Mouse (Mus musculus) heart, embryonic 14.5 days (tissue): ENCODE data around the gene Myo15. TPM values are rescaled to one million over a fixed set of nuclear protein-coding genes. Genes with fewer than 3 reads are reported as not detected.
"Not testable (repeated sequence)": the region's sequence is repeated elsewhere in the genome, so short reads cannot be mapped to it uniquely, and the experiment has no call there.

Experiments
- ATAC-seq: fragments of 200-750 bp; cut with Nextera tagmentation; 2 replicates; pipeline ENCODE4 v1.8.0; 2017; ENCODE audit warnings: low read depth, moderate TSS enrichment; ENCODE audit not compliant: insufficient number of reproducible peaks, insufficient read depth, low FRiP score
- H3K27ac ChIP-seq, 2 experiments: fragments of 200-500 bp in 1 of 2; fragments of 300-500 bp in 1 of 2; sonication (generic) in 1 of 2; replicated peaks in 1 of 2; 2 replicates each; pipeline ENCODE4 v1.5.1; 2012 to 2014; ENCODE audit warnings: low read depth in 2 of 2, low read length in 2 of 2, control low read depth in 1 of 2, mild to moderate bottlenecking in 1 of 2, mixed read lengths in 1 of 2; ENCODE audit not compliant: control insufficient read depth in 1 of 2, insufficient read depth in 1 of 2
- H3K27me3 ChIP-seq: fragments of 300-500 bp; sonication (generic); 2 replicates; pipeline ENCODE4 v1.6.1; 2014; ENCODE audit warnings: mild to moderate bottlenecking, low read length, control low read depth; ENCODE audit not compliant: control insufficient read depth, insufficient read depth
- H3K36me3 ChIP-seq: fragments of 300-500 bp; sonication (generic); 2 replicates; pipeline ENCODE4 v1.6.1; 2014; ENCODE audit warnings: mild to moderate bottlenecking, control low read depth, low read length, mixed read lengths; ENCODE audit not compliant: control insufficient read depth, insufficient read depth
- H3K4me1 ChIP-seq, 2 experiments: fragments of 200-500 bp in 1 of 2; fragments of 300-500 bp in 1 of 2; sonication (generic) in 1 of 2; 2 replicates each; pipeline ENCODE4 v1.6.1; 2012 to 2014; ENCODE audit warnings: low read length in 2 of 2, control low read depth in 1 of 2, mixed read lengths in 1 of 2; ENCODE audit not compliant: control insufficient read depth in 2 of 2, insufficient read depth in 2 of 2
- H3K4me2 ChIP-seq: fragments of 300-500 bp; sonication (generic); 2 replicates; pipeline ENCODE4 v1.6.1; 2014; ENCODE audit warnings: mild to moderate bottlenecking, low read length
- H3K4me3 ChIP-seq, 2 experiments: fragments of 200-500 bp in 1 of 2; fragments of 300-500 bp in 1 of 2; sonication (generic) in 1 of 2; 2 replicates each; pipeline ENCODE4 v1.5.1; 2012 to 2014; ENCODE audit warnings: low read length in 2 of 2, mild to moderate bottlenecking in 2 of 2, control low read depth in 1 of 2, low read depth in 1 of 2, moderate library complexity in 1 of 2; ENCODE audit not compliant: control insufficient read depth in 1 of 2, insufficient read depth in 1 of 2
- H3K9ac ChIP-seq: fragments of 300-500 bp; sonication (generic); 2 replicates; pipeline ENCODE4 v1.6.1; 2014; ENCODE audit warnings: mild to moderate bottlenecking, low read length
- H3K9me3 ChIP-seq: fragments of 300-500 bp; sonication (generic); 2 replicates; pipeline ENCODE4 v1.6.1; 2016; ENCODE audit warnings: low read length, control low read depth; ENCODE audit not compliant: control insufficient read depth
- WGBS: fragments of 180-500 bp; shearing (Covaris S2); extraction: QIAGEN DNeasy Blood & Tissue Kit; methylation state at CpG from one replicate; pipeline ENCODE4 v1.1.7; 2014; 5-methylcytosine and 5-hydroxymethylcytosine counted together
- polyA plus RNA-seq: library from polyadenylated mRNA; unstranded; fragments of >200 nt; fragmentation: Nextera tagmentation; extraction: Ambion mirVana; gene quantifications from 2 replicates; pipeline ENCODE4 v1.2.1, GENCODE M21; 2014

Myo15 gene
- polyA plus RNA-seq, 1 experiment from 2014 or later = 0.01 TPM

DNA sequence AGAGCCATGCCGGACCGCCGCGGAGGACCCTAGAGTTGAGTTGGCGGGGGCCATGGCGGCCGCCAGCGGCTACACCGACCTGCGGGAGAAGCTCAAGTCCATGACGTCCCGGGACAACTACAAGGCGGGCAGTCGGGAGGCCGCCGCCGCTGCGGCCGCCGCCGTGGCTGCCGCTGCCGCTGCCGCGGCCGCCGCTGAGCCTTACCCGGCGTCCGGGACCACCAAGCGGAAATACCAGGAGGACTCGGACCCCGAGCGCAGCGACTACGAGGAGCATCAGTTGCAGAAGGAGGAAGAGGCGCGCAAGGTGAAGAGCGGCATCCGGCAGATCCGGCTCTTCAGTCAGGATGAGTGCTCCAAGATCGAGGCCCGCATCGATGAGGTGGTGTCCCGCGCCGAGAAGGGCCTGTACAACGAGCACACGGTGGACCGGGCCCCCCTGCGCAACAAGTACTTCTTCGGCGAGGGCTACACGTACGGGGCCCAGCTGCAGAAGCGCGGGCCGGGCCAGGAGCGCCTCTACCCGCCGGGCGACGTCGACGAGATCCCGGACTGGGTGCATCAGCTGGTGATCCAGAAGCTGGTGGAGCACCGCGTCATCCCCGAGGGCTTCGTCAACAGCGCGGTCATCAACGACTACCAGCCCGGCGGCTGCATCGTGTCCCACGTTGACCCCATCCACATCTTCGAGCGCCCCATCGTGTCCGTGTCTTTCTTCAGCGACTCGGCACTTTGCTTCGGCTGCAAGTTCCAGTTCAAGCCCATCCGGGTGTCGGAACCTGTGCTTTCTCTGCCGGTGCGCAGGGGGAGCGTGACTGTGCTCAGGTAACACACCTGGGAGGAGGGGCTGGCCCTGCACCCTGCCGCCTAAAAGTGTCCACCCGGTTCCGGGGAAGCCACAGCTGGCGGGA, 69.5 kb downstream of the Myo15 start:
- H3K9ac ChIP-seq = peak overlapping the region; percentile 95
- ATAC-seq = no peak; the same call in none of the 2 replicates
- no peaks in the 10 kb centered on the region for H3K27me3 ChIP-seq
- H3K9me3 ChIP-seq = no peaks in the 10 kb centered on the region
- H3K4me1 ChIP-seq = peaks cover 8 to 35% of the 10 kb centered on the region in 2 experiments
- under 1% methylated on average over 93 of the region's 93 CpGs for WGBS
- H3K27ac ChIP-seq = peak overlapping the region; percentile 93 to 99
- peaks cover 41% of the 10 kb centered on the region for H3K36me3 ChIP-seq
- peak overlapping the region; percentile 81 to 97 for H3K4me3 ChIP-seq
- H3K4me2 ChIP-seq = peak overlapping the region; percentile 98

DNA sequence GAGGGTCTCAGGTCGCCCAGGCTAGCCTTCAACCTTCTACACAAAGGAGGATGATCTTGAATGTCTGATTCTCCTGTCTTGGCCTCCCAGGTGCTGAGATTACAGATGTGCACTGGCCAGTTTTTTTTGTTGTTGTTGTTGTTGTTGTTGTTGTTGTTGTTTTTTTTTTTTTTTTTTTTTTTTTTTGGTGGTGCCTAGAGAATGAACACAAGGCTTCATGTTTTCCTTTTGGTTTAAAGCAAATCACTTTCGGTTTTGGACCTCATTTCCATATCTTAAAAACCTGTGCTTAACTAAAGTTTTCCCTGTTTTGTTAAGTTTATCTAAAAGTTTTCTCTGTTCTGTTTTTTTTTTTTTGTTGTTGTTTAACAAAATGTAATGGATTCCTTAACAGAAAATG, 70.4 kb downstream of the Myo15 start:
- Histone ChIP-seq H3K9ac (peak overlapping the region; percentile 95), H3K4me2 (peak overlapping the region; percentile 98), H3K36me3 (peaks cover 45% of the 10 kb centered on the region), H3K4me1 (peaks cover 8 to 43% of the 10 kb centered on the region in 2 experiments), H3K27me3 (no peaks in the 10 kb centered on the region), H3K9me3 (no peaks in the 10 kb centered on the region), H3K4me3 (peak overlapping the region; percentile 81 to 97), H3K27ac (0 out of 4 replicates have a peak overlapping the region, but pooled peaks of 1 of the 2 experiments have one; percentile 12)
- no peak for ATAC-seq
- 7% methylated on average over 2 of the region's 2 CpGs for WGBS

DNA sequence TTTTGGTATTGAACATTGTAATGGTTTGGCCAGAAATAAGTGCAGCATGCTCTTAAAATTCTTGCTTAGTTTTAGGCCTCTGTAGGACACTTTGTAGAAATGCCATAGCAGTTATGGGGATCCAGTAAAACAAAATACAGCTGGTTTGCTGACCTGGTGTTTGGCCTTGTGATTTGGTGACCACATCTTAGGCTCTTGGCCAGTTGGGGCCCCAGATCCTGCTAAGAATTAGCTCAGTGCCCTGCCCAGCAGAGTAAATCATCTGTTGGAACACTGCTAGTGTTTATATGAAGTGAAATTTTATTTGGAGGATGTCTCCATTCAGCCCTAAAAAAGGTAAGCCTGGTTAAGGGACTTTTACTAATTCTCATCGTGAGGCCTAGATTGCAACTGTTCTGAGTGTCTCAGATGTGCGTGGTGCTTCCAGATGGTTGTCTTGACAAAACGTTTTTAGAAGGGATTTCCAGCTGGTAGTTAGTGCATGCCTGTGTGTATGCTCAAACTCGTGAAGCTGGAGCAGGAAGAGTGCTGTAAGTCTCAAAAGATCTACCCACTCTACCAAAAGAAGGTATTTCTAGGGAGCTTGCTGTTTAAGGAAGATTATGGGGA, 71.0 kb downstream of the Myo15 start:
- no peaks in the 10 kb centered on the region for H3K27me3 ChIP-seq
- H3K27ac ChIP-seq = 0 out of 4 replicates have a peak overlapping the region, but pooled peaks of 1 of the 2 experiments have one; percentile 29
- peak overlapping the region; percentile 98 for H3K4me2 ChIP-seq
- H3K4me1 ChIP-seq = peaks cover 8 to 48% of the 10 kb centered on the region in 2 experiments
- no peak for ATAC-seq
- peak overlapping the region; percentile 41 to 97 for H3K4me3 ChIP-seq
- peak overlapping the region; percentile 95 for H3K9ac ChIP-seq
- H3K36me3 ChIP-seq = peaks cover 45% of the 10 kb centered on the region
- WGBS = 6% methylated on average over 4 of the region's 4 CpGs
- no peaks in the 10 kb centered on the region for H3K9me3 ChIP-seq

DNA sequence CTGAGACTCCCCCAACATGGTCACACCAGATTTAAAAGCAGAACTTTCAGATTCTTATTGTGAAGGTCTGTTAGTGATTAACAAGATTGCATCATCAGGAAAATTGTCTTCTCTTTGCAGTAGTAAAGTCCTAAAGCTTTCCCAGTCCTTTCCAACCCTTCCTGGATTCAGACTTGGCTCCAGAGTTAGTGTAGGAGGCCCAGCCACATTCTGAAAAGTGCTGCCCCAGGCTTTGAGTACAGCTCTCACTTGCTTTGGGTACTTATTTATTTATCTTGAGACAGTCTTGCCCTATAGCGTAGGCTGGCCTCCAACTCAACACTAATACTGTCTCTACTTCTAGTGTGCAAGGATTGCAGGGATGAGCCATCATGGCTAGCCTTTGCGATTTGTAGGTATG, 71.6 kb downstream of the Myo15 start:
- Histone ChIP-seq H3K9ac (peak overlapping the region; percentile 95), H3K27ac (no peak overlapping the region), H3K4me2 (peak overlapping the region; percentile 98), H3K27me3 (no peaks in the 10 kb centered on the region), H3K4me3 (peak overlapping the region in 1 of 2 experiments; percentile 97; a peak in 2 of 4 replicates), H3K9me3 (no peaks in the 10 kb centered on the region), H3K36me3 (peaks cover 50% of the 10 kb centered on the region), H3K4me1 (peaks cover 8 to 53% of the 10 kb centered on the region in 2 experiments)
- WGBS = 51% methylated on average over 2 of the region's 2 CpGs
- no peak for ATAC-seq

DNA sequence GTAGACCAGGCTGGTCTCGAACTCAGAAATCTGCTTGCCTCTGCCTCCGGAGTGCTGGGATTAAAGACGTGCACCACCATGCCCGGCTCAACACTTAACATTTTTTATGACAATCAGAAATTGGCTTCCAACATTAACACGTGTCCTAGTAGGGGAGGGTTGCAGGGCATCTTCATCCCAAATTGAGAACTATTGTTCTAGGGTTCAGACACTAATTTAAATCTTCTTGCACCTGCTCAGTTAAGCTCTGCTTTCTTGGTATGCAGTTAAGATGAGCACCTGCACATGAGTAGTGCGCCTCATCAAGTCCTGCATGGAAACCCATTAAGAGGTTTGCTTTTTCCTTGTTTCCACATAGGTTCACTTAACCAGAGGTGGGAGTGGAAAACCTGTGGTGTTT, 72.7 kb downstream of the Myo15 start:
- Histone ChIP-seq H3K36me3 (peaks cover 60% of the 10 kb centered on the region), H3K27me3 (no peaks in the 10 kb centered on the region), H3K4me3 (no peak overlapping the region), H3K9ac (no peak overlapping the region), H3K4me1 (peaks cover 2 to 57% of the 10 kb centered on the region in 2 experiments; a peak in 3 of 4 replicates), H3K4me2 (peak overlapping the region; percentile 12; the same call in 1 of the 2 replicates), H3K9me3 (no peaks in the 10 kb centered on the region), H3K27ac (no peak overlapping the region)
- WGBS = 88% methylated on average over 6 of the region's 6 CpGs
- ATAC-seq = no peak

DNA sequence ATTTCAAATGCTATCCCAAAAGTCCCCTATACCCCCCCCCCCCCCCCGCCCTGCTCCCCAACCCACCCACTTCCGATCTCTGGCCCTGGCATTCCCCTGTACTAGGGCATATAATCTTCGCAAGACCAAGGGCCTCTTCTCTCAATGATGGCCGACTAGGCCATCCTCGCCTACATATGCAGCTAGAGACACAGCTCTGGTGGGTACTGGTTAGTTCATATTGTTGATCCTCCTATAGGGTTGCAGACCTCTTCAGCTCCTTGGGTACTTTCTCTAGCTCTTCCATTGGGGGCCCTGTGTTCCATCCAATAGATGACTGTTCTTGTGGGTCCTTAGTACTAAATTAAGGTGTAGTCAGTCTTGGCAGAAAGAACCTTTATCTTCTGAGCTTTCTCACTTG, 74.1 kb downstream of the Myo15 start:
- not testable (repeated sequence) for H3K27ac ChIP-seq, H3K4me2 ChIP-seq, H3K9me3 ChIP-seq, ATAC-seq, H3K4me3 ChIP-seq, H3K27me3 ChIP-seq, H3K9ac ChIP-seq
- whole genome bisulfite sequencing = 92% methylated on average over 5 of the region's 5 CpGs
- H3K4me1 ChIP-seq = peaks cover 3 to 66% of the 10 kb centered on the region in 2 experiments; a peak in 3 of 4 replicates
- peaks cover 69% of the 10 kb centered on the region for H3K36me3 ChIP-seq

DNA sequence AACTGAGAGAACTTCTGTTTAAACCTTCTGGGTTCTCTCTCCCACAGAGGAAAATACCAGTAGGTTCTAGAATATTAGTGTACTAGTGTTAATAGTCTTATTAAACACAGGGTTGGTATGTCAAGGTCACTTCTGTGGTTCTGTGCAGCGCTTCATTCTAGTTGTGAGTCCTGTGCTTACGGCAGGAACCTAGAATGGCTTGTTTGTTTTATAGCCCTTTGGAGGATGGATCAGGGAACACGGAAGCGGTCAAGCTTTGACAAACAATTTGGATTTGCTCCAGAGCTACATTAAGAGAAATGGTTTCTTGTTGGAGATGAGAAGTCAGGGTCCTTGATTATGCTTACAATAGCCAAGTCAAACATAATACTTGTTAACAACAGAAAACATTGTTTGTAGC, 76.3 kb downstream of the Myo15 start:
- Histone ChIP-seq H3K9me3 (no peaks in the 10 kb centered on the region), H3K4me3 (no peak overlapping the region), H3K4me2 (peak overlapping the region; percentile 25; the same call in 1 of the 2 replicates), H3K27ac (peak overlapping the region in 1 of 2 experiments; percentile 33; a peak in 1 of 4 replicates), H3K4me1 (peaks cover 2 to 72% of the 10 kb centered on the region in 2 experiments; a peak in 3 of 4 replicates), H3K9ac (peak overlapping the region; percentile 34; the same call in 1 of the 2 replicates), H3K27me3 (no peaks in the 10 kb centered on the region), H3K36me3 (peaks cover 75% of the 10 kb centered on the region)
- 54% methylated on average over 4 of the region's 4 CpGs for WGBS
- ATAC-seq = no peak
